Mouse (Mus musculus) G1E (cell line): ENCODE measurements around the gene Aacs.

Experiments used
- CTCF ChIP-seq: IDR thresholded peaks from 2 replicates; pipeline ENCODE4 v1.5.1; 2012; ENCODE audit warnings: low read depth, low read length, inconsistent platforms, mixed read lengths
- TAL1 ChIP-seq: conservative IDR thresholded peaks from 2 replicates; pipeline ENCODE4 v1.6.1; 2012; ENCODE audit warnings: low read depth, low read length, inconsistent platforms, mixed read lengths

- no peak for TF ChIP-seq CTCF
- no peak for TF ChIP-seq TAL1
Measured at GRCm38 (mm10) chr5:125476799-125477198, 1.2 kb downstream of the Aacs start.
